Mouse (Mus musculus): ENCODE measurements at regions not wholly inside any gene's neighbourhood (a gene's known extent, or its start where the extent isn't known, plus 50 kb on each side); places are given as distances from the start of the nearest gene placed in this dataset.

GRCm38 (mm10) chr5:64624205-64624604, 179.0 kb upstream of the Klf3 start:
- H3K27ac ChIP-seq (ENCODE audit: low read depth, low read length), result no peak overlapping the region
- WGBS, result 85% methylated on average over 6 of the region's 6 CpGs

GRCm38 (mm10) chr5:64625421-64625820, 177.8 kb upstream of the Klf3 start:
- no peak for ATAC-seq (replicated peaks; ENCODE audit: low FRiP score)

More at GRCm38 (mm10) chr5:64624205-64624604, 179.0 kb upstream of the Klf3 start:
- Histone ChIP-seq H3K4me3 (ENCODE audit: low read depth, low read length) (no peak overlapping the region), H3K27me3 (ENCODE audit: control insufficient read depth, insufficient read depth, low read length) (no peaks in the 10 kb centered on the region), H3K9me3 (ENCODE audit: control insufficient read depth, low read length) (no peaks in the 10 kb centered on the region), H3K9ac (ENCODE audit: low read length) (no peak overlapping the region), H3K4me2 (ENCODE audit: low read depth, low read length, severe bottlenecking) (no peak overlapping the region), H3K4me1 (replicated peaks; ENCODE audit: control insufficient read depth, insufficient read depth, low read length) (no peaks in the 10 kb centered on the region), H3K36me3 (ENCODE audit: control insufficient read depth, insufficient read depth, low read length) (no peaks in the 10 kb centered on the region)
- DNase-seq (ENCODE audit: low spot score), result no peak
- no peak for ATAC-seq (replicated peaks; ENCODE audit: low FRiP score)

DNA sequence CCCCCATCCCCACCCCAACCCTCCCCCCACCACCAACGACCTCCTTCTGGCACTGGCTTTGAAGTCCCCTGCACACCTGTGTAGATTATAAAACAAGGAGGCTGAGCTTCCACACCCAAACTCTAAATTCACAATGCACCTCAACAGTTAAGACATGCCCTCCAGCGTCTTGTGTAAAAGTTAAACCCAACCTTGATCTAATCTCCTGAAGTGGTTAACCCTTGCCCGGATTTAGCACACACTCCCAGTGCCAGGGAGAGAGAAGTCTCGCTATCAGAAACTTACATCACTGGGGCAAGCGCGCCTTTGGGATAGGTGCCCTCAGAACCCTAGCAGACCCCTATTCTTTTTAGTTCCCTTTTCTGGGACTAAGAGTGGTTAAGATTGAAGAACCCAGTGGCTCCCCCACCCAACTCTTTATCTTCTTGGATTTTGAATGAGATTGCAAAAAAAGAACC, 177.3 kb upstream of the Klf3 start:
- Histone ChIP-seq H3K27ac (ENCODE audit: low read depth, low read length) (no peak overlapping the region), H3K9me3 (ENCODE audit: control insufficient read depth, low read length) (no peaks in the 10 kb centered on the region), H3K36me3 (ENCODE audit: control insufficient read depth, insufficient read depth, low read length) (no peaks in the 10 kb centered on the region), H3K4me2 (ENCODE audit: low read depth, low read length, severe bottlenecking) (no peak overlapping the region), H3K9ac (ENCODE audit: low read length) (no peak overlapping the region), H3K4me3 (ENCODE audit: low read depth, low read length) (no peak overlapping the region), H3K4me1 (replicated peaks; ENCODE audit: control insufficient read depth, insufficient read depth, low read length) (no peaks in the 10 kb centered on the region), H3K27me3 (ENCODE audit: control insufficient read depth, insufficient read depth, low read length) (no peaks in the 10 kb centered on the region)
- DNase-seq (ENCODE audit: low spot score) (no peak), ATAC-seq (replicated peaks; ENCODE audit: low FRiP score) (no peak)
- 50% methylated on average over 6 of the region's 6 CpGs for WGBS

More at GRCm38 (mm10) chr5:64625421-64625820, 177.8 kb upstream of the Klf3 start:
- 84% methylated on average over 4 of the region's 4 CpGs for WGBS
- Histone ChIP-seq H3K4me1 (replicated peaks; ENCODE audit: control insufficient read depth, insufficient read depth, low read length) (no peaks in the 10 kb centered on the region), H3K27ac (ENCODE audit: low read depth, low read length) (no peak overlapping the region), H3K4me2 (ENCODE audit: low read depth, low read length, severe bottlenecking) (no peak overlapping the region), H3K36me3 (ENCODE audit: control insufficient read depth, insufficient read depth, low read length) (no peaks in the 10 kb centered on the region), H3K9ac (ENCODE audit: low read length) (no peak overlapping the region), H3K9me3 (ENCODE audit: control insufficient read depth, low read length) (no peaks in the 10 kb centered on the region), H3K27me3 (ENCODE audit: control insufficient read depth, insufficient read depth, low read length) (no peaks in the 10 kb centered on the region), H3K4me3 (ENCODE audit: low read depth, low read length) (no peak overlapping the region)
- DNase-seq (ENCODE audit: low spot score), result no peak

GRCm38 (mm10) chr5:64626351-64626750, 176.8 kb upstream of the Klf3 start:
- no peaks in the 10 kb centered on the region for H3K27me3 ChIP-seq (ENCODE audit: control insufficient read depth, insufficient read depth, low read length)
- 65% methylated on average over 9 of the region's 9 CpGs for WGBS
- DNase-seq (ENCODE audit: low spot score), result no peak

GRCm38 (mm10) chr5:64630582-64630981, 172.6 kb upstream of the Klf3 start:
- DNase-seq (ENCODE audit: low spot score) (no peak), ATAC-seq (replicated peaks; ENCODE audit: low FRiP score) (no peak)
- H3K27ac ChIP-seq (ENCODE audit: low read depth, low read length), result no peak overlapping the region
- H3K36me3 ChIP-seq (ENCODE audit: control insufficient read depth, insufficient read depth, low read length), result no peaks in the 10 kb centered on the region
- no peak overlapping the region for H3K9ac ChIP-seq (ENCODE audit: low read length)
- no peaks in the 10 kb centered on the region for H3K4me1 ChIP-seq (replicated peaks; ENCODE audit: control insufficient read depth, insufficient read depth, low read length)
- H3K27me3 ChIP-seq (ENCODE audit: control insufficient read depth, insufficient read depth, low read length), result no peaks in the 10 kb centered on the region
- no peak overlapping the region for H3K4me2 ChIP-seq (ENCODE audit: low read depth, low read length, severe bottlenecking)
- H3K9me3 ChIP-seq (ENCODE audit: control insufficient read depth, low read length), result no peaks in the 10 kb centered on the region
- 82% methylated on average over 2 of the region's 2 CpGs for WGBS
- H3K4me3 ChIP-seq (ENCODE audit: low read depth, low read length), result no peak overlapping the region

More at GRCm38 (mm10) chr5:64626351-64626750, 176.8 kb upstream of the Klf3 start:
- Histone ChIP-seq H3K4me3 (ENCODE audit: low read depth, low read length) (no peak overlapping the region), H3K4me2 (ENCODE audit: low read depth, low read length, severe bottlenecking) (no peak overlapping the region), H3K36me3 (ENCODE audit: control insufficient read depth, insufficient read depth, low read length) (no peaks in the 10 kb centered on the region), H3K27ac (ENCODE audit: low read depth, low read length) (no peak overlapping the region), H3K9me3 (ENCODE audit: control insufficient read depth, low read length) (no peaks in the 10 kb centered on the region), H3K4me1 (replicated peaks; ENCODE audit: control insufficient read depth, insufficient read depth, low read length) (no peaks in the 10 kb centered on the region), H3K9ac (ENCODE audit: low read length) (no peak overlapping the region)
- no peak for ATAC-seq (replicated peaks; ENCODE audit: low FRiP score)

- Histone ChIP-seq H3K27ac (ENCODE audit: low read depth, low read length) (no peak overlapping the region), H3K4me2 (ENCODE audit: low read depth, low read length, severe bottlenecking) (no peak overlapping the region), H3K9ac (ENCODE audit: low read length) (no peak overlapping the region), H3K36me3 (ENCODE audit: control insufficient read depth, insufficient read depth, low read length) (no peaks in the 10 kb centered on the region), H3K27me3 (ENCODE audit: control insufficient read depth, insufficient read depth, low read length) (no peaks in the 10 kb centered on the region), H3K4me3 (ENCODE audit: low read depth, low read length) (no peak overlapping the region), H3K4me1 (replicated peaks; ENCODE audit: control insufficient read depth, insufficient read depth, low read length) (no peaks in the 10 kb centered on the region), H3K9me3 (ENCODE audit: control insufficient read depth, low read length) (no peaks in the 10 kb centered on the region)
- no peak for DNase-seq (ENCODE audit: low spot score)
- no peak for ATAC-seq (replicated peaks; ENCODE audit: low FRiP score)
- 91% methylated on average over 5 of the region's 5 CpGs for WGBS
Observed at GRCm38 (mm10) chr5:64632171-64632570, 171.0 kb upstream of the Klf3 start.

- Histone ChIP-seq H3K9ac (ENCODE audit: low read length) (no peak overlapping the region), H3K9me3 (ENCODE audit: control insufficient read depth, low read length) (no peaks in the 10 kb centered on the region), H3K27ac (ENCODE audit: low read depth, low read length) (no peak overlapping the region), H3K4me2 (ENCODE audit: low read depth, low read length, severe bottlenecking) (no peak overlapping the region), H3K27me3 (ENCODE audit: control insufficient read depth, insufficient read depth, low read length) (no peaks in the 10 kb centered on the region), H3K36me3 (ENCODE audit: control insufficient read depth, insufficient read depth, low read length) (no peaks in the 10 kb centered on the region), H3K4me1 (replicated peaks; ENCODE audit: control insufficient read depth, insufficient read depth, low read length) (no peaks in the 10 kb centered on the region), H3K4me3 (ENCODE audit: low read depth, low read length) (no peak overlapping the region)
- 86% methylated on average over 8 of the region's 8 CpGs for WGBS
- ATAC-seq (replicated peaks; ENCODE audit: low FRiP score) (no peak), DNase-seq (ENCODE audit: low spot score) (no peak)
Observed at GRCm38 (mm10) chr5:64634008-64634407, 169.2 kb upstream of the Klf3 start.

DNA sequence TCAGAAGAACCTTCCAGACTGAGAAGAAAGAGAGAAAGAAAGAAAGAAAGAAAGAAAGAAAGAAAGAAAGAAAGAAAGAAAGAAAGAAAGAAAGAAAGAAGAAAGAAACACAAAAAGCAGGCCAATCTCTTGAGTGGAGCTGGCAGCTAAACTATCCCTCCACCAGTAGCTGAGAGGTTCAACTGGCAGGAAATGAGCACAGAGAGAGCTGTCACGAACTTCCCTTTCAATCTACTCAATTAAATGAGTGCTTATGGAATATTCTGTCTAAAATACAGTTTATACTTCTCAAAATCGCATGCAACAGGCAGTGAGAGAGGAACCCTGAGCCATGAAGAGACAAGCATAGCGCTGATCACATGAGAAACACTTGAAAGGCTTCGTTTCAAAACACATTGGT, 168.5 kb upstream of the Klf3 start:
- H3K9me3 ChIP-seq (ENCODE audit: control insufficient read depth, low read length), result no peaks in the 10 kb centered on the region
- no peak overlapping the region for H3K4me3 ChIP-seq (ENCODE audit: low read depth, low read length)
- ATAC-seq (replicated peaks; ENCODE audit: low FRiP score), result no peak
- no peak for DNase-seq (ENCODE audit: low spot score)
- H3K4me2 ChIP-seq (ENCODE audit: low read depth, low read length, severe bottlenecking), result no peak overlapping the region
- no peaks in the 10 kb centered on the region for H3K36me3 ChIP-seq (ENCODE audit: control insufficient read depth, insufficient read depth, low read length)
- H3K9ac ChIP-seq (ENCODE audit: low read length), result no peak overlapping the region
- WGBS, result 81% methylated on average over 4 of the region's 4 CpGs
- H3K4me1 ChIP-seq (replicated peaks; ENCODE audit: control insufficient read depth, insufficient read depth, low read length), result no peaks in the 10 kb centered on the region
- H3K27ac ChIP-seq (ENCODE audit: low read depth, low read length), result no peak overlapping the region
- H3K27me3 ChIP-seq (ENCODE audit: control insufficient read depth, insufficient read depth, low read length), result no peaks in the 10 kb centered on the region

DNA sequence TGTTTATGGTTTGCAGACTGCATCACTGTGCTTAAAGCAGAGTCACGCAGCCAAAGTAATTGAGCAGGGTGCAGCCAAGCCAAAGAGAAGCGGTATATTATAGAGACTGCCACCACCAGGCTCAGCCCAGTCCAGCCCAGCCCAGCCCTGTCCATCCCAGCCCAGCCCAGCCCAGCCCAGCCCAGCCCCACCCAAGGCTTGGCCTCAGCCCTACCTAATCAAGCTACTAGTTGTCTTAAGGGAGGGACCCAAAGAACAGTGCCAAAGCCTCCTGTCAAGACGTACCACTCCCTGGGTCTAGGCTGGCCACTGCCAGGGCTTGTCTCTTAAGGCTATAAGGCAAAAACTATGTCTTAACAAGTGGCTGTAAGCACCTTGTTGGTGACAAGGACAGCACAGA, 166.9 kb upstream of the Klf3 start:
- no peaks in the 10 kb centered on the region for H3K4me1 ChIP-seq (replicated peaks; ENCODE audit: control insufficient read depth, insufficient read depth, low read length)
- H3K36me3 ChIP-seq (ENCODE audit: control insufficient read depth, insufficient read depth, low read length), result no peaks in the 10 kb centered on the region
- 93% methylated on average over 3 of the region's 3 CpGs for WGBS
- no peak overlapping the region for H3K4me3 ChIP-seq (ENCODE audit: low read depth, low read length)
- DNase-seq (ENCODE audit: low spot score) (no peak), ATAC-seq (replicated peaks; ENCODE audit: low FRiP score) (no peak)
- H3K4me2 ChIP-seq (ENCODE audit: low read depth, low read length, severe bottlenecking), result no peak overlapping the region
- no peaks in the 10 kb centered on the region for H3K9me3 ChIP-seq (ENCODE audit: control insufficient read depth, low read length)
- H3K27ac ChIP-seq (ENCODE audit: low read depth, low read length), result no peak overlapping the region
- H3K9ac ChIP-seq (ENCODE audit: low read length), result no peak overlapping the region
- no peaks in the 10 kb centered on the region for H3K27me3 ChIP-seq (ENCODE audit: control insufficient read depth, insufficient read depth, low read length)

Data from forebrain, embryonic 11.5 days (tissue).